Mouse (Mus musculus) olfactory bulb, adult 2 months (tissue): Measurements from ENCODE around the gene Dusp18.

Experiments used
- CTCF ChIP-seq: fragments of 200-500 bp; IDR thresholded peaks from 2 replicates; pipeline ENCODE4 v1.5.1; 2012; ENCODE audit warnings: low read depth, mild to moderate bottlenecking, low read length, moderate library complexity; ENCODE audit not compliant: insufficient read depth
- POLR2A ChIP-seq: fragments of 200-500 bp; IDR thresholded peaks from 2 replicates; pipeline ENCODE4 v1.6.1; 2012; ENCODE audit warnings: mild to moderate bottlenecking, low read depth, low read length, moderate library complexity; ENCODE audit not compliant: insufficient read depth

- TF ChIP-seq CTCF (no peak), POLR2A (no peak)
Measured at GRCm38 (mm10) chr11:3851872-3852271, 43.2 kb upstream of the Dusp18 start.
